Mouse (Mus musculus) CD8-positive naive resting alpha-beta T cell, adult 57 days (primary cell): Measurements from ENCODE around the gene Pola1. TPM values are rescaled to one million over a fixed set of nuclear protein-coding genes. Genes with fewer than 3 reads are reported as not detected.

Experiments
- total RNA-seq: library from RNA; stranded (reverse); gene quantifications from one replicate; pipeline ENCODE4 v1.2.4, GENCODE M21; 2023

The Pola1 gene
- total RNA-seq: 7.8 TPM

GRCm38 (mm10) chrX:93631657-93632449 lies at the start of gene Pola1:
TSS of gene Pola1 (minus strand) at chrX:93632155.

GRCm38 (mm10) chrX:93654218-93655002 lies 22.5 kb upstream of the Pola1 start, which contains the start of gene Pcyt1b:
TSS of gene Pcyt1b (plus strand) at chrX:93654863.

GRCm38 (mm10) chrX:93286291-93286893 lies 345.6 kb downstream of the Pola1 start, which contains the start of gene Arx:
TSS of gene Arx (plus strand) at chrX:93286445.

Other genes with a start within 250 kb of the Pola1 start
- gene Pcyt1b, start 22.7 kb upstream of the Pola1 start, total RNA-seq: not detected
- 17.9 TPM for gene Pdk3, start 200.0 kb upstream of the Pola1 start, total RNA-seq